Mouse (Mus musculus) C2C12 (cell line): ENCODE measurements around the gene Klf1.

ENCODE experiments used
- CTCF ChIP-seq: IDR thresholded peaks from one replicate; pipeline ENCODE4 v1.5.1; 2011; ENCODE audit not compliant: control insufficient read depth, insufficient read depth, insufficient read length
- USF1 ChIP-seq: IDR thresholded peaks from one replicate; pipeline ENCODE4 v1.6.1; 2011; ENCODE audit warnings: low read depth, mild to moderate bottlenecking, control low read depth, moderate library complexity

DNA sequence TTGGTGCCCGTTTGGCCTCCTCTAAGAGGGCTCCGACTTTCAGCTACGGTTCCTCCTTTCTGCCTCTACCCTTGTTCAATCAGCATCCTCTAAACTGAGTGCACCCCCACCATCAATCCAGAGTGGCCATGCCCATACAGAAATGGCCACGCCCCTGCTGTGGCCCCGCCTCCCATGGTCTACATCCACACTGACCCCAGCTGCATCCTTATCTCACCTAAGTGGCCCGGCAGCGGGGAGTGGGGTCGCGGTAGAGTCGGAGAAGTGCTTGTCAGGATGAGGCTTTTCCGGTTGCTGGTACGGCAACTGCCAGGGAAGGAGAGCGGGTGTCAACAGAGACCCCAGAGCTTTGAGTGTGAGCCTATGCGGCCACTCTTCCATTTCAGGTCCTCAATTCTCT lies 33.8 kb downstream of the Klf1 start:
- TF ChIP-seq CTCF (no peak), USF1 (no peak)
